Mouse (Mus musculus): ENCODE data around the gene Dag1. TPM values are rescaled to one million over a fixed set of nuclear protein-coding genes. Genes with fewer than 3 reads are reported as not detected.

The Dag1 gene
- polyA plus RNA-seq, 1 experiment from 2014 or later: 115 TPM

DNA sequence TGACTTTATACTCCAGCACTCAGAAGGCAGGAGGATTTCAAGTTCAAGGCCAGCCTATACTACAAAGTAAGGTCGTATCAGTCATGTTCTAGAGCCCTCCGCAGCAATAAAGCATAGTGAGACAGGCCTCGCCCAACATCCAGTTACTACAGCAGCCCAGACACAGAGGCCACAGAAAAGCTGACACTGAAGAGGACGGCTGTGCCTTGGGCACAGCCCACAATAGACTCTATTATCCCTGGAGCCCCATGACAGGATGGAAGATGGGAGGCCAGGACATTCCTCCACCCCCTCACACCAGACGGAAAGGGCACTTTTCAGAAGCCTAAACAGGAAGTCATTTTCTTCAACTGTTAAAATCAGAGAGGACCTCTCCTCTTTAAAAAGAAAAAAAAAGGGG is 14.8 kb downstream of the Dag1 start:
- no peak overlapping the region for H3K4me3 ChIP-seq (ENCODE audit: low read depth, low read length)
- no peak for ATAC-seq (replicated peaks; ENCODE audit: insufficient number of reproducible peaks, low FRiP score, low TSS enrichment)
- 59% methylated on average over 5 of the region's 5 CpGs for WGBS (ENCODE audit: insufficient replicate concordance)
- no peaks in the 10 kb centered on the region for H3K9me3 ChIP-seq (replicated peaks; ENCODE audit: control insufficient read depth, low read length)
- H3K4me2 ChIP-seq: no peak overlapping the region
- H3K36me3 ChIP-seq (ENCODE audit: control insufficient read depth, insufficient read depth, low read length): peaks cover 4% of the 10 kb centered on the region; the same call in 1 of the 2 replicates
- H3K4me1 ChIP-seq (ENCODE audit: control insufficient read depth, insufficient read depth, low read length): peaks cover 11% of the 10 kb centered on the region
- H3K9ac ChIP-seq (ENCODE audit: low read depth, low read length): 0 out of 2 replicates have a peak overlapping the region, but pooled peaks have one; percentile 10
- H3K27me3 ChIP-seq (ENCODE audit: control insufficient read depth, insufficient read depth, low read length): no peaks in the 10 kb centered on the region
- H3K27ac ChIP-seq (ENCODE audit: low read depth, low read length): no peak overlapping the region

DNA sequence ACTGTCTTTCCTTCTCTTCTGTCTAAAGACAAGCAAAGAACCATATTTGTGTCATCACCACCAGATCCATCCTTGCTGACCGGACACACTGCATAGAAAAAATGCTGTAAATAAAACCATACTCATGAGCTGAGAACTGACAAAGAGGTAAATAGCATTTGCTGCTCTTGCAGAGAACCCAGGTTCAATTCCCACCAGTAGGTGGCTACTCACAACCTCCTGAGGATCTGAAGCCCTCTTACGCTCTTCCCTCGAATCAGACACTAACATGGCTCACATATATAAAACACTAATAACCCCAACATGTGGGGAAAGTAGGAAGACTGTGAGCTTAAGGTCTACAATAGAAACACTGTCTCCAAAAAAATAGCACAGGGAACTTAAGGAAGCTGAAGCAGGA is 18.8 kb downstream of the Dag1 start:
- Histone ChIP-seq H3K4me1 (ENCODE audit: control insufficient read depth, insufficient read depth, low read length) (peaks cover 17% of the 10 kb centered on the region), H3K27me3 (ENCODE audit: control insufficient read depth, insufficient read depth, low read length) (no peaks in the 10 kb centered on the region), H3K9me3 (replicated peaks; ENCODE audit: control insufficient read depth, low read length) (no peaks in the 10 kb centered on the region), H3K36me3 (ENCODE audit: control insufficient read depth, insufficient read depth, low read length) (peaks cover 4% of the 10 kb centered on the region; the same call in 1 of the 2 replicates), H3K4me3 (ENCODE audit: low read depth, low read length) (no peak overlapping the region), H3K4me2 (no peak overlapping the region), H3K9ac (ENCODE audit: low read depth, low read length) (no peak overlapping the region), H3K27ac (ENCODE audit: low read depth, low read length) (no peak overlapping the region)
- 63% methylated on average over 3 of the region's 3 CpGs for WGBS (ENCODE audit: insufficient replicate concordance)
- ATAC-seq (replicated peaks; ENCODE audit: insufficient number of reproducible peaks, low FRiP score, low TSS enrichment): no peak

DNA sequence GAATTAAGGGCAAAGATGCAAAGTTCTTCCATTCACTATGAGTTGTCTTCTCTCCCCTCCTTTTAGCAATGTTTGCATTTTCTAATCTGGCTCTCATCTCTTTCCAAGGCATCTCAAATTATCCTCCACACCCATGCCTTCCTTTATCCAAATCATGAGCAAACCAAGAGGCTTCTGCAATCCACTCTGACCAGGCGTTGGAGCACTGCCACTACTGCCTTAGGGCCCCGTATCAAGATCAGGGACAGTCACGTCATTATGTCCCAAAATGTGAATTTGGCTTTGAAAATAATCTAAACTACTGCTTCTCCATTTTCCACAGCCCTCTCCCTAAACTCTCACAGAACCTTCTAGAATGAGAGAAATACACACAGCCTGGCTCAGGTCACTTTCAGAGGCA is 19.2 kb downstream of the Dag1 start:
- no peak overlapping the region for H3K4me2 ChIP-seq
- no peak overlapping the region for H3K4me3 ChIP-seq (ENCODE audit: low read depth, low read length)
- no peak overlapping the region for H3K9ac ChIP-seq (ENCODE audit: low read depth, low read length)
- H3K4me1 ChIP-seq (ENCODE audit: control insufficient read depth, insufficient read depth, low read length): peaks cover 17% of the 10 kb centered on the region
- no peaks in the 10 kb centered on the region for H3K27me3 ChIP-seq (ENCODE audit: control insufficient read depth, insufficient read depth, low read length)
- H3K27ac ChIP-seq (ENCODE audit: low read depth, low read length): no peak overlapping the region
- no peak for ATAC-seq (replicated peaks; ENCODE audit: insufficient number of reproducible peaks, low FRiP score, low TSS enrichment)
- 92% methylated on average over 3 of the region's 3 CpGs for WGBS (ENCODE audit: insufficient replicate concordance)
- peaks cover 4% of the 10 kb centered on the region; the same call in 1 of the 2 replicates for H3K36me3 ChIP-seq (ENCODE audit: control insufficient read depth, insufficient read depth, low read length)
- H3K9me3 ChIP-seq (replicated peaks; ENCODE audit: control insufficient read depth, low read length): no peaks in the 10 kb centered on the region

DNA sequence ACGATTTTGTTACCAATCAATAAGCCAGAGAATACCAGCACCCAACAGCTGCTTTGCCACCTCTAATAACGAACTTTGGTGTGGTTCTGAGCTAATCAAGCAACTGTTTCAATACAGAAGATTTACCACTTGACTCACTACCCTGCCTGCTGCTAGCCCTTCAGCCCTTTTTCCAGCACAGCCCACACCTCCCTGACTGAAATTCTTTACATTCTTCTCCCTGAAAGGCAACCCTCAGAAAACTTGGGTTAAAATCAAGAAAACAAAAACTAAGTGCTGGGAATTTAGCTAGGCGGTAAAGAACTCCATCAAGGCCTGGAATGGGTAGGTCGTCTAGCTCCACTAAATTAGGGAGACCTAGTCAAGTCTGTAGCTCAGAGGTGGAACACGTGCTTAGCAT is 23.8 kb downstream of the Dag1 start:
- Histone ChIP-seq H3K36me3 (ENCODE audit: control insufficient read depth, insufficient read depth, low read length) (no peaks in the 10 kb centered on the region), H3K4me1 (ENCODE audit: control insufficient read depth, insufficient read depth, low read length) (peaks cover 38% of the 10 kb centered on the region), H3K4me2 (no peak overlapping the region), H3K9me3 (replicated peaks; ENCODE audit: control insufficient read depth, low read length) (no peaks in the 10 kb centered on the region), H3K27ac (ENCODE audit: low read depth, low read length) (peak overlapping the region; percentile 54; the same call in 1 of the 2 replicates), H3K9ac (ENCODE audit: low read depth, low read length) (no peak overlapping the region), H3K4me3 (ENCODE audit: low read depth, low read length) (no peak overlapping the region), H3K27me3 (ENCODE audit: control insufficient read depth, insufficient read depth, low read length) (no peaks in the 10 kb centered on the region)
- 59% methylated on average over 5 of the region's 5 CpGs for WGBS (ENCODE audit: insufficient replicate concordance)
- no peak for ATAC-seq (replicated peaks; ENCODE audit: insufficient number of reproducible peaks, low FRiP score, low TSS enrichment)

DNA sequence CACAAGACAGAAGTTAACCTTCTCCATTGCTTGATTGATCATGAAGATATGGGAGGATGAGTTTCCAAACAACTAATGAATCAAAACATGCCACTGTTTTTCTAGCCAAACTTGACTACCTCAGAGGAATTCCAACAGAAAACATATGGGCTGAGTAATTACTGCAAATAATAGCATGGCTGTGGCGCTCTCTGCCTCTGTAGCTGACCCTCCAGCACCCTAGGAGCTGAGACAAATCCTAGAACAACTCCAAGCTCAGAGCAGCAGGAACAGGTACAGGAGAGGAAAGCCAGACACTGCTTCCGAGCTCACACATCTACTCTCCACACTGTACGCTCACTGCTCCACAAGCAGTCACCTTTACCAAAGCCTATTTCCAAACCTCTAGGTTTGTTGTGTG is 24.9 kb downstream of the Dag1 start:
- Histone ChIP-seq H3K9me3 (replicated peaks; ENCODE audit: control insufficient read depth, low read length) (no peaks in the 10 kb centered on the region), H3K36me3 (ENCODE audit: control insufficient read depth, insufficient read depth, low read length) (no peaks in the 10 kb centered on the region), H3K9ac (ENCODE audit: low read depth, low read length) (no peak overlapping the region), H3K27me3 (ENCODE audit: control insufficient read depth, insufficient read depth, low read length) (no peaks in the 10 kb centered on the region), H3K4me2 (no peak overlapping the region), H3K27ac (ENCODE audit: low read depth, low read length) (no peak overlapping the region), H3K4me1 (ENCODE audit: control insufficient read depth, insufficient read depth, low read length) (peaks cover 48% of the 10 kb centered on the region), H3K4me3 (ENCODE audit: low read depth, low read length) (no peak overlapping the region)
- 82% methylated on average over 3 of the region's 3 CpGs for WGBS (ENCODE audit: insufficient replicate concordance)
- no peak for ATAC-seq (replicated peaks; ENCODE audit: insufficient number of reproducible peaks, low FRiP score, low TSS enrichment)

DNA sequence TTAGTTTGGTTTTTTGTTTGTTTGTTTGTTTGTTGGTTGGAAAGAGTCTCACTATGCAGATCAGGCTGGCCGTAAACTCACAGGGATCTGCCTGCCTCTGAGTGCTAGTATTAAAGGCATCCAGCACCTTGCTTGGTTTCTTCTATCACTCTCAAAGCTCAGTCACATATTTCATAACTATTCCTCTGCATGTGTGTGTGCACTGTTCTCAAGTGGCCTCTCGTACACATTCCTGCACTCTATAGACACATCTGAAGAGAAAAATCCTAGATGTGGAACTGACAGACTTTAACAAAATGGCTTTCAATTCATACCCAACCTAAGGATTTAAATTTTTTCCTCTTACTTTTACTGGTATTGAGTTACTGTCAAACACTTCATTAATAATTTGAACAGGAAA is 25.4 kb downstream of the Dag1 start:
- Histone ChIP-seq H3K9ac (ENCODE audit: low read depth, low read length) (no peak overlapping the region), H3K27ac (ENCODE audit: low read depth, low read length) (no peak overlapping the region), H3K4me2 (no peak overlapping the region), H3K4me1 (ENCODE audit: control insufficient read depth, insufficient read depth, low read length) (peaks cover 49% of the 10 kb centered on the region), H3K36me3 (ENCODE audit: control insufficient read depth, insufficient read depth, low read length) (no peaks in the 10 kb centered on the region), H3K4me3 (ENCODE audit: low read depth, low read length) (no peak overlapping the region), H3K9me3 (replicated peaks; ENCODE audit: control insufficient read depth, low read length) (no peaks in the 10 kb centered on the region), H3K27me3 (ENCODE audit: control insufficient read depth, insufficient read depth, low read length) (no peaks in the 10 kb centered on the region)
- ATAC-seq (replicated peaks; ENCODE audit: insufficient number of reproducible peaks, low FRiP score, low TSS enrichment): no peak
- WGBS (ENCODE audit: insufficient replicate concordance): 82% methylated on average over 2 of the region's 2 CpGs

DNA sequence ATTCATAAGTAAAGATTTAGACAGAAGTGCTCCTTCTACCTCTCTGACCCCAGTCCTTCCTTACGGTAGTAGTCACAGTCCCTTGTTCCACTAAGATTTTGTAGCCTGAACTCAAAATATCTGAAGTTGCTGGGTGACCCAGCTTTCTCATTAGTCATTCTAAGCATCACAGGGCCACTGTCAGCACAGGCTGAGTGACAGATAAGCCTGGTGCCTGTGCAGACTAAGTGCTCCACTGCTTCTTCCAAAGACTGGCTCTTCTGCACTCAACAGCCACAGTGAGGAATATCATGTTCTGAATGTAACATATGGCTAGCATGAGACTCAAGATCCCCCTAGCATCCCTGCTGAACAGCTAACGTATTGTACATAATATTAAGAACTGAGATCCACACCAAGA is 29.1 kb downstream of the Dag1 start:
- no peak overlapping the region for H3K9ac ChIP-seq (ENCODE audit: low read depth, low read length)
- H3K36me3 ChIP-seq (ENCODE audit: control insufficient read depth, insufficient read depth, low read length): no peaks in the 10 kb centered on the region
- no peaks in the 10 kb centered on the region for H3K9me3 ChIP-seq (replicated peaks; ENCODE audit: control insufficient read depth, low read length)
- H3K27ac ChIP-seq (ENCODE audit: low read depth, low read length): peak overlapping the region; percentile 65; the same call in 1 of the 2 replicates
- peaks cover 43% of the 10 kb centered on the region for H3K4me1 ChIP-seq (ENCODE audit: control insufficient read depth, insufficient read depth, low read length)
- no peak overlapping the region for H3K4me2 ChIP-seq
- H3K27me3 ChIP-seq (ENCODE audit: control insufficient read depth, insufficient read depth, low read length): no peaks in the 10 kb centered on the region
- no peak overlapping the region for H3K4me3 ChIP-seq (ENCODE audit: low read depth, low read length)
- WGBS (ENCODE audit: insufficient replicate concordance): 36% methylated on average over 2 of the region's 2 CpGs
- ATAC-seq (replicated peaks; ENCODE audit: insufficient number of reproducible peaks, low FRiP score, low TSS enrichment): no peak

DNA sequence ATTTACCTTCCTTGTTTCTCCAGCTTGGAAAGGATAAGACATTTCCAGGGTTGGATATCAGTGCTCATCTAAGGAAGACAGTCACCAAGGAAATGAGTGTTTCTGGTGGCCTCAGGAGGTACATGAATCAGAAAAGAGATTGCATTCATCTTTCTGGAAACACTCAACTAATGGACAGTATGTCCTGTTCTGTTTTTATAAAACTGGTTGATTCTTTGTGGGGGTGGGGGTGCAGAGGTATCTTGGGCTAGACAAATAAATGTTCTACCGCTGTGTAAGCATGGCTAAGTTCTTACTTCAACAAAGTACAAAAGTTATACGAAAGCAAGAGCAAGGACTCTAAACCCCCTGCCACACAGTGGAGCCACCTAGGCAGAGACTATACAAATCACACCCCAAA is 30.9 kb downstream of the Dag1 start:
- no peak overlapping the region for H3K4me3 ChIP-seq (ENCODE audit: low read depth, low read length)
- no peak overlapping the region for H3K4me2 ChIP-seq
- ATAC-seq (replicated peaks; ENCODE audit: insufficient number of reproducible peaks, low FRiP score, low TSS enrichment): no peak
- peaks cover 39% of the 10 kb centered on the region for H3K4me1 ChIP-seq (ENCODE audit: control insufficient read depth, insufficient read depth, low read length)
- WGBS (ENCODE audit: insufficient replicate concordance): 85% methylated on average over 2 of the region's 2 CpGs
- H3K9ac ChIP-seq (ENCODE audit: low read depth, low read length): no peak overlapping the region
- no peaks in the 10 kb centered on the region for H3K27me3 ChIP-seq (ENCODE audit: control insufficient read depth, insufficient read depth, low read length)
- H3K36me3 ChIP-seq (ENCODE audit: control insufficient read depth, insufficient read depth, low read length): no peaks in the 10 kb centered on the region; the same call in 1 of the 2 replicates
- H3K27ac ChIP-seq (ENCODE audit: low read depth, low read length): no peak overlapping the region
- no peaks in the 10 kb centered on the region for H3K9me3 ChIP-seq (replicated peaks; ENCODE audit: control insufficient read depth, low read length)

DNA sequence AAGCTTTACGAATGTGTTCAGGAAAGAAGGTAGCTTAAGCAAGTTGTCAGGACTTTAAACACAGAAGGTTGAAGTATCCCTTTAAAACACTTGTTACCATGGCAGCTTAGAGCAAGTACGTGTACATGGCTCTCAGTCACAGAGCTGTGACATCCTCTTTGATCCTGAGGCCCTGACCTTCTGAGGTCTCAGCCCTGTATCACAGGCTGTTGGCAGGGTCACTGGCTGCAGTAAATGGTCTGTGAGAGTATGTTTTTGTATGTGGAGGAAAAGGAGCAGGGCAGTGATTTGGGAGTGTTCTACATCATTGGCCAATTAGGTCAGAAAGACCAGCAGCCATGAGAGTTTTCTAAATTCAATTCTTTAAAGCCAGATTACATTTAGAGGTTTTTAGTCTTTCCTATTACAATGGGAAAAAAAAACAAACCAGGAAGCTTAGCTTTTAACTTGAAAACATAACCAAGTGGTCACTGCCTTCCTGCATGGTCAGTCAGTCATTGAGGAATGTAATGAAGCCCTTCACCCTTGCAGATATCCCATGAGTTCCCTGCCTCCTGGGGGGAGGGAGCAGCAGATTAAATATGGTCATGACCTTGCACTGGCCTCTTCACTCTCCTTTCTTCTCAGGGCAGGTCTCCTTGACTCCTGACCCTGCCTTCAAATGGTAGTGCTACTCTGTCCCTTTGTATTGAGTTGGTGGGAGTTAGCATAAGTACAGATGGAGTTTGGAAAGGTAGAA is 35.7 kb downstream of the Dag1 start:
- H3K9ac ChIP-seq (ENCODE audit: low read depth, low read length): no peak overlapping the region
- H3K27ac ChIP-seq (ENCODE audit: low read depth, low read length): no peak overlapping the region; the same call in 1 of the 2 replicates
- no peak overlapping the region for H3K4me2 ChIP-seq
- H3K27me3 ChIP-seq (ENCODE audit: control insufficient read depth, insufficient read depth, low read length): no peaks in the 10 kb centered on the region
- 58% methylated on average over 2 of the region's 2 CpGs for WGBS (ENCODE audit: insufficient replicate concordance)
- H3K9me3 ChIP-seq (replicated peaks; ENCODE audit: control insufficient read depth, low read length): no peaks in the 10 kb centered on the region
- no peaks in the 10 kb centered on the region; the same call in 1 of the 2 replicates for H3K36me3 ChIP-seq (ENCODE audit: control insufficient read depth, insufficient read depth, low read length)
- peaks cover 8% of the 10 kb centered on the region; the same call in 1 of the 2 replicates for H3K4me1 ChIP-seq (ENCODE audit: control insufficient read depth, insufficient read depth, low read length)
- ATAC-seq (replicated peaks; ENCODE audit: insufficient number of reproducible peaks, low FRiP score, low TSS enrichment): no peak
- no peak overlapping the region for H3K4me3 ChIP-seq (ENCODE audit: low read depth, low read length)
